Mouse (Mus musculus) 3134 (cell line): Measurements from ENCODE around the gene Git1.
A peak's percentile ranks its signal among the peaks of the same experiment; 100 is the strongest.

Experiments used
- DNase-seq: peaks from one replicate; pipeline ENCODE4 v3.0.0-alpha.2; 2011; ENCODE audit warnings: low spot score; ENCODE audit not compliant: insufficient read length; ENCODE audit errors: extremely low read depth

Git1 gene

GRCm38 (mm10) chr11:77493512-77494343 is at the start of gene Git1:
Git1 (plus strand) TSS chr11:77493562.
- DNase-seq: peak; percentile 65

DNA sequence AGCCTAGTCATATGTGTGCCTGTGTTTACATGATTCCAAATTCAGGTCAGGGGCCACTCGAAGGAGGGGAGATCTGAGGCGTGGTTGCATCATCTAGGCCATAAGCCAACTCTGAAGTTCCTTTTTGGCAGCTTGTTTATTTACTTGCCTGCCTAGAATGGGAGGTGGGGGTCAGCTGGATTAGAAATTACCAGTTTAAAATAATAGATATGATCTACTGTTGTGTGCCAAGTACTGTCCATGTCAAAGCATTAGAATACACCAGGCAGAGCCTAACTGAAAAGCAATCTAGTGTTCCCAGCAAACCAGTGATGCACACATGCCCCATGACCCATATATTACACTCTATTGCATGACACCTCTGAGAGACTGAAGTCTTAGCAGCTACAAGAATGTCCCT is 48.4 kb upstream of the Git1 start:
- no peak for DNase-seq

- DNase-seq: peak; percentile 44
These were observed 46.7 kb upstream of the Git1 start for GRCm38 (mm10) chr11:77446628-77447041.

DNA sequence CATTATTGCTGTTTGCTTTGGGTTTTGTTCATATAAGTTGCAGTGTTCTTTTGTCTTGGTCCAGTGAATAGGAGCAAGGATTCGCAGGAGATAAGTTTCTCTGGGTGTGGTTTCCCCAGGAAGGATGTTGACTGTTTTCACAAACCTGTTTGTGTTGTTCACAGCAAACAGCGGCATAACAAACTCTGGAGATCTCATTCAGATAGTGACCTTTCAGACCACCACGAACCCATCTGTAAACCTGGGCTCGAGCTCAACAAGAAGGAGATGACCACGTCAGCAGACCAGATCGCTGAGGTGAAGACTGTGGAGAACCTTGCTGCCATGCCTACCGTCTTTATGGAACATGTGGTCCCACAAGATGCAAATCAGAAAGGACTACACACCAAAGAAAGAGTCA is 44.1 kb upstream of the Git1 start:
- no peak for DNase-seq

GRCm38 (mm10) chr11:77451670-77452069 is 41.7 kb upstream of the Git1 start:
- no peak for DNase-seq

DNA sequence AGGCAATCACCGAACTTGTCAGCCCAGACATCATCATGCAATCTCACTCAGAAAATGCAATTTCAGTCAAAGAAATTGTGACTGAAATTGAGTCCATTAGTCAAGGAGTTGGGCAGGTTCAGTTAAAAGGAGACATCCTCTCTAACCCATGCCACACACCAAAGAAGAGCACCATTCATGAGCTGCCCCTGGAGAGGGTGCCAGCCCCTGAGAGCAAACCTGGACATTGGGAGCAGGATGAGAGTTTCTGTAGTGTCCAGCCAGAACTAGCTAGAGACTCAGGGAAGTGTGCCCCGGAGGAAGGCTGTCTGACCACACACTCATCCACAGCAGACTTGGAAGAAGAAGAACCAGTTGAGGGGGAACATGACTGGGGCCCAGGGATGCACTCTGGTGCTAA is 40.0 kb upstream of the Git1 start:
- DNase-seq: no peak

GRCm38 (mm10) chr11:77455770-77456510 is 37.4 kb upstream of the Git1 start:
- no peak for DNase-seq

- DNase-seq: no peak
These were observed 36.5 kb upstream of the Git1 start for GRCm38 (mm10) chr11:77456866-77457265.

GRCm38 (mm10) chr11:77461856-77462255 is 31.5 kb upstream of the Git1 start:
- no peak for DNase-seq

DNA sequence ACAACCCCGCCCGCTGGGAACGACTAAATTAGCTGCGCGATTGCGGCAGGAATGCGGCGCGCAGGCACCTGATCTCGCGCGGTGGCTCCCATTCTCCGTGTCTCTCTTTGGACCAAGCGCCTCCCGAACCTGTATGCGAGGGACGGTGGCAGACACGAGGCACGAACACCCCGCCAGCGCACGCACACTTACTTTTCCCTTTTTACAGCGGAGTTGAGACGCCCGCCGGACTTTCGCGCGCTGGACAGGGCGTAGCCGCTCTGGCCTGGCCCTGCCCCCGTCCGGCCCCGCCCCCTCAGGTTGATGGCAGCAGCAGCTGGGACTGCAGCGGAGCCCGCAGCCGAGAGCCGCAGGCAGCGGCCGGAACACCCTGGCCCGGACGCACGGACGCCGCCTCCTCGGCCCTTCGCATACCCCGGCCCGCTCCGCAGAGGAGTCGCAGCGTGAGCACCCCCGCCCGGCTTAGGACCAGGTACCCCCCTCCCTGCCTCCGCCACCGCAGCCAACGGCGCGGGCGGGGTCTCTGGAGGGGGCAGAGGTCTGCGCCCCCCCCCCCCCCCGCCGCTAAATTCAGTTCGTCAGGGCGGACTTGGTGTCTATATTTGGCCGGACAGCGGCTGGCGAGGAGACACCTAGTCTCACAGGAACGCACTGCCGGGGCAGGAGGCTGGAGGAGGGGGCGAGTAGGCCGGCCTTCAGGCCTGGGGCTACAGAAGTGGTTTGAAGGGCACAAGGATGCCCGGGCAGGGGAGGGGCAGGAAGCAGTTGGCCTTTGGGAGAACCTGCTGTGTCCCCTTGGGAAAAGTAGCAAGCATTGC is 30.9 kb upstream of the Git1 start, which contains the start of gene Coro6:
Gene Coro6 (plus strand): TSS at position 129 of the 818 bp plus-strand sequence.
- DNase-seq: peak; percentile 85

GRCm38 (mm10) chr11:77463101-77463445 is 30.3 kb upstream of the Git1 start:
- no peak for DNase-seq

GRCm38 (mm10) chr11:77463786-77464185 is 29.6 kb upstream of the Git1 start:
- DNase-seq: no peak

DNA sequence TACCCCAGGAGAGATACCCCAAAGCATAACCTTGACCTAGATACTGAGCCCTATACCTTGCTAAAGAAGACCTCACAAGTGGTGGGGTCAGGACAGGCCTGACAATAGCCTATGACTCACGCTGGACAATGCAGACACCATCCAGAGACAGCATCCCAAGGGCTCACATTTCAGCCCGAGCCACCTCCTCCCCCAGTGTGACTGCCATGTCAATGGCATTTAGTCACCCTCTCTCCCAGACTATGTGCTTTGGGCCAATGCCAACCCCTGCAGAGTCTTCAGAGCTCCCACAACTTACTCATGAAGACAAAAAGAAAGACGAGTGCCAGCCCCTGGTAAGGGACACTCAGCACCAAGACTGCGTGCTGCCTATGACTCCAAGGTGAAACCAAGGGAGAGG is 28.7 kb upstream of the Git1 start:
- DNase-seq: peak; percentile 78

DNA sequence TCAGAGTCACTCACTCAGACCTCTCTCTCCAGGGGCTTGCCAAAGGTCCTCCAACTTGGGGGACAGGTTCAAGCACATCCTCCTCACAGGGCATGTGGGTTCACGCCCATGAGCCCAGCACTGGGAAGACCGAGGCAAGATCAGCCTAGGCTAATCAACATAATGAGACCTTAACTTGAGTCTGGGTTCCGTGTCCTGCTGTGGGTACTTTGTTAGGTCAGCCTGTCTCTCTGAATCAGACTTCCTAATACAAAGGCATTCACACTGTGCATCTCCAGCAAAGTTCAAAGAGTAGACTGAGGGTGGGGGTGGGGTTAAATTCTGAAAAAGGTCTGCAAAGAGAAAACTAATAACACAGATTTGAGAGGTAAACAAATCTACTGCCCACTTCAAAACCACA is 28.3 kb upstream of the Git1 start:
- no peak for DNase-seq

DNA sequence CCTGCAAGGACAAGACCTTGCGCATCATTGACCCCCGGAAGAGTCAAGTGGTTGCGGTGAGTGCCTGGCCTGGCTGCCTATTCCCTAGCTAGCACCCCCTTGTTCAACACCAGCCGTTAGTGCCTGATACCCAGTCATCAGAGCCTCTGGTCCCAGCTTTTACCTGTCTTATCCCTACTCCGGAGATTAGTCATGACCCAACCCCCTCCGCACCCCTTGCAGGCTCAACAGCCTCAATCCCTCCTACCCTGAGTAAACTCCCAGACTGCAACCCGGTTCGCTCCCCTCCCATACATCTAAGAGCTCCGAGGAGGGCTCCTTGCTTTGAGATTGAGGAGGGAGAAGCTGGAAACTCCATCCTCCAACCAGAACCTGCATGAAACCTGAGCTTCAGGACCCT is 26.8 kb upstream of the Git1 start:
- DNase-seq: no peak

- peak; percentile 73 for DNase-seq
These were observed 26.2 kb upstream of the Git1 start for GRCm38 (mm10) chr11:77467157-77467556.

DNA sequence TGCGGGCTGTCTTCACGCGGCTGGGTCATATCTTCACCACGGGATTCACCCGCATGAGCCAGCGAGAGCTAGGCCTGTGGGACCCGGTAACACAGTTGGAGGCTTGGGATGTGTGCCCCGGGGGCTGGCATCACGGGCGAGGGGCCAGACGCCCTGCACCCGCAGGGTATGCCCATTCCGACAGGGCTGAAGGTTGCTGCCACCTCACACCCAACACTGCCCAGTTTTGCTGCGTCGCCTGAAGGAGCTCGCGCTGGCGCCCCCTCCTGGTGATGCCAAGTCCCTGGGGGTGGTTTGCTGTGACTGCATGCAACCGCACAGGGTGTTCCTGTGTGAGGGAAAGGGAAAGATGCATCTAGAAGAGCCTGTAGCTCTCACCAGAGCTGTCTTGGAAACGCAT is 25.6 kb upstream of the Git1 start:
- peak; percentile 61 for DNase-seq

DNA sequence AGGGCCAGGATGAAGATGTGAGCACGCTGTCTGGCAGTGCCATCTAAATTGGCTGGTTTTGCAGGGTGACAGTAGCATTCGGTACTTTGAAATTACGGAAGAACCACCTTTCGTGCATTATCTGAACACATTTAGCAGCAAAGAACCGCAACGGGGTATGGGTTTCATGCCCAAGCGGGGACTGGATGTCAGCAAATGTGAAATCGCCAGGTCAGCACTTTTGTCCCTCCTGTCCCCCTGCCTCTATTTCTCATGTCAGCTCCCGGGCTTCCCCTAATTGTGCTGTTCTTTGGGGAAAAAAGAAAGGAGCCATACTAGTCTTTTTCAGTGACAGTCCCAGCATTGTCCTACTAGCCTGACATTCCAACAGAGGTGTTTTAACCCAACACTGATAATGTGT is 25.0 kb upstream of the Git1 start:
- DNase-seq: no peak

- no peak for DNase-seq
These were observed 22.0 kb upstream of the Git1 start for GRCm38 (mm10) chr11:77471407-77471806.

- DNase-seq: no peak
These were observed 20.6 kb upstream of the Git1 start for GRCm38 (mm10) chr11:77472775-77473174.

GRCm38 (mm10) chr11:77476216-77476615 is 17.1 kb upstream of the Git1 start:
- DNase-seq: no peak
